Mouse (Mus musculus): ENCODE results near the gene Ercc2. TPM values are rescaled to one million over a fixed set of nuclear protein-coding genes. Genes with fewer than 3 reads are reported as not detected.

The Ercc2 gene
- polyA plus RNA-seq, 1 experiment from 2014 or later, result 18.3 TPM

- H3K9ac ChIP-seq, result peak overlapping the region; percentile 77
- H3K4me3 ChIP-seq (replicated peaks), result peak overlapping the region; percentile 94
- WGBS, result under 1% methylated on average over 37 of the region's 37 CpGs
- H3K9me3 ChIP-seq (replicated peaks), result no peaks in the 10 kb centered on the region
- peak overlapping the region; percentile 68 for H3K4me2 ChIP-seq (replicated peaks)
- no peaks in the 10 kb centered on the region for H3K27me3 ChIP-seq
- no peak overlapping the region for H3K27ac ChIP-seq (replicated peaks)
- H3K36me3 ChIP-seq, result peaks cover 45% of the 10 kb centered on the region
- H3K4me1 ChIP-seq, result peaks cover 16% of the 10 kb centered on the region
- peak; percentile 58 for ATAC-seq (ENCODE audit: insufficient number of reproducible peaks, low FRiP score, low TSS enrichment, low read depth)
Measured at GRCm38 (mm10) chr7:19382166-19382541, 344 bp downstream of the Ercc2 start.

- 64% methylated on average over 9 of the region's 9 CpGs for WGBS
- no peak for ATAC-seq (ENCODE audit: insufficient number of reproducible peaks, low FRiP score, low TSS enrichment, low read depth)
- Histone ChIP-seq H3K4me2 (replicated peaks) (peak overlapping the region; percentile 68; the same call in 1 of the 2 replicates), H3K27me3 (no peaks in the 10 kb centered on the region), H3K9me3 (replicated peaks) (no peaks in the 10 kb centered on the region), H3K4me3 (replicated peaks) (no peak overlapping the region), H3K27ac (replicated peaks) (no peak overlapping the region), H3K36me3 (peaks cover 48% of the 10 kb centered on the region), H3K9ac (no peak overlapping the region), H3K4me1 (peaks cover 16% of the 10 kb centered on the region)
Measured at GRCm38 (mm10) chr7:19383708-19384107, 1.9 kb downstream of the Ercc2 start.

GRCm38 (mm10) chr7:19388699-19389413, 7.0 kb downstream of the Ercc2 start:
- ATAC-seq (ENCODE audit: insufficient number of reproducible peaks, low FRiP score, low TSS enrichment, low read depth), result no peak
- Histone ChIP-seq H3K4me2 (replicated peaks) (no peak overlapping the region), H3K4me3 (replicated peaks) (no peak overlapping the region), H3K9ac (no peak overlapping the region), H3K27ac (replicated peaks) (peak overlapping the region; percentile 28; the same call in 1 of the 2 replicates), H3K9me3 (replicated peaks) (no peaks in the 10 kb centered on the region), H3K4me1 (peaks cover 2% of the 10 kb centered on the region), H3K36me3 (peaks cover 95% of the 10 kb centered on the region), H3K27me3 (no peaks in the 10 kb centered on the region)
- WGBS, result 67% methylated on average over 10 of the region's 10 CpGs

GRCm38 (mm10) chr7:19394484-19394883, 12.7 kb downstream of the Ercc2 start:
- 86% methylated on average over 8 of the region's 8 CpGs for WGBS
- no peak overlapping the region for H3K27ac ChIP-seq (replicated peaks)
- H3K4me1 ChIP-seq, result peaks cover 4% of the 10 kb centered on the region; the same call in 1 of the 2 replicates
- peaks cover 61% of the 10 kb centered on the region for H3K36me3 ChIP-seq
- no peak overlapping the region for H3K4me3 ChIP-seq (replicated peaks)
- no peaks in the 10 kb centered on the region for H3K27me3 ChIP-seq
- no peak overlapping the region for H3K4me2 ChIP-seq (replicated peaks)
- no peak overlapping the region for H3K9ac ChIP-seq
- no peak for ATAC-seq (ENCODE audit: insufficient number of reproducible peaks, low FRiP score, low TSS enrichment, low read depth)
- no peaks in the 10 kb centered on the region for H3K9me3 ChIP-seq (replicated peaks)

GRCm38 (mm10) chr7:19399496-19400280, 17.9 kb downstream of the Ercc2 start:
- Histone ChIP-seq H3K4me1 (peaks cover 22% of the 10 kb centered on the region), H3K27ac (replicated peaks) (peak overlapping the region; percentile 69), H3K4me3 (replicated peaks) (peak overlapping the region; percentile 36), H3K4me2 (replicated peaks) (peak overlapping the region; percentile 47), H3K9ac (peak overlapping the region; percentile 12; the same call in 1 of the 2 replicates), H3K9me3 (replicated peaks) (no peaks in the 10 kb centered on the region), H3K27me3 (peaks cover 25% of the 10 kb centered on the region), H3K36me3 (peaks cover 10% of the 10 kb centered on the region)
- ATAC-seq (ENCODE audit: insufficient number of reproducible peaks, low FRiP score, low TSS enrichment, low read depth), result peak; percentile 66
- 2% methylated on average over 26 of the region's 27 CpGs for WGBS

- Histone ChIP-seq H3K27ac (replicated peaks) (no peak overlapping the region), H3K9ac (no peak overlapping the region), H3K36me3 (no peaks in the 10 kb centered on the region), H3K27me3 (peaks cover 31% of the 10 kb centered on the region), H3K4me3 (replicated peaks) (no peak overlapping the region), H3K4me2 (replicated peaks) (no peak overlapping the region), H3K4me1 (peaks cover 24% of the 10 kb centered on the region), H3K9me3 (replicated peaks) (no peaks in the 10 kb centered on the region)
- ATAC-seq (ENCODE audit: insufficient number of reproducible peaks, low FRiP score, low TSS enrichment, low read depth), result no peak
- 80% methylated on average over 4 of the region's 4 CpGs for WGBS
Measured at GRCm38 (mm10) chr7:19400946-19401345, 19.1 kb downstream of the Ercc2 start.

GRCm38 (mm10) chr7:19402535-19403112, 20.8 kb downstream of the Ercc2 start:
- H3K9me3 ChIP-seq (replicated peaks), result no peaks in the 10 kb centered on the region
- H3K27me3 ChIP-seq, result peaks cover 31% of the 10 kb centered on the region
- no peak overlapping the region for H3K9ac ChIP-seq
- ATAC-seq (ENCODE audit: insufficient number of reproducible peaks, low FRiP score, low TSS enrichment, low read depth), result no peak
- peaks cover 24% of the 10 kb centered on the region for H3K4me1 ChIP-seq
- no peak overlapping the region for H3K27ac ChIP-seq (replicated peaks)
- H3K4me2 ChIP-seq (replicated peaks), result no peak overlapping the region
- no peak overlapping the region for H3K4me3 ChIP-seq (replicated peaks)
- WGBS, result 83% methylated on average over 9 of the region's 9 CpGs
- H3K36me3 ChIP-seq, result no peaks in the 10 kb centered on the region

- Histone ChIP-seq H3K27me3 (peaks cover 31% of the 10 kb centered on the region), H3K9me3 (replicated peaks) (no peaks in the 10 kb centered on the region), H3K4me1 (peaks cover 24% of the 10 kb centered on the region), H3K4me3 (replicated peaks) (peak within 1 kb of the TSS; percentile 53), H3K27ac (replicated peaks) (no peak within 1 kb of the TSS), H3K36me3 (no peaks in the 10 kb centered on the region), H3K9ac (peak within 1 kb of the TSS; percentile 26), H3K4me2 (replicated peaks) (peak within 1 kb of the TSS; percentile 90)
- 1% methylated on average over 62 of the region's 62 CpGs for WGBS
- ATAC-seq (ENCODE audit: insufficient number of reproducible peaks, low FRiP score, low TSS enrichment, low read depth), result peak; percentile 59
Measured at GRCm38 (mm10) chr7:19403731-19404296, 22.0 kb downstream of the Ercc2 start, which contains the start of gene Klc3. TSS of gene Klc3 (minus strand) at chr7:19404104.

GRCm38 (mm10) chr7:19404476-19404875, 22.7 kb downstream of the Ercc2 start, which contains the start of gene Ckm:
TSS of gene Ckm (plus strand) at chr7:19404776.
- no peak for ATAC-seq (ENCODE audit: insufficient number of reproducible peaks, low FRiP score, low TSS enrichment, low read depth)
- Histone ChIP-seq H3K9me3 (replicated peaks) (no peaks in the 10 kb centered on the region), H3K9ac (peak within 1 kb of the TSS; percentile 26), H3K36me3 (no peaks in the 10 kb centered on the region), H3K27ac (replicated peaks) (no peak within 1 kb of the TSS), H3K27me3 (peaks cover 31% of the 10 kb centered on the region), H3K4me1 (peaks cover 20% of the 10 kb centered on the region), H3K4me3 (replicated peaks) (peak within 1 kb of the TSS; percentile 53), H3K4me2 (replicated peaks) (peak within 1 kb of the TSS; percentile 90)
- WGBS, result 50% methylated on average over 7 of the region's 7 CpGs

GRCm38 (mm10) chr7:19405417-19405816, 23.6 kb downstream of the Ercc2 start:
- ATAC-seq (ENCODE audit: insufficient number of reproducible peaks, low FRiP score, low TSS enrichment, low read depth), result no peak
- Histone ChIP-seq H3K4me2 (replicated peaks) (peak overlapping the region; percentile 28; the same call in 1 of the 2 replicates), H3K36me3 (no peaks in the 10 kb centered on the region), H3K27me3 (peaks cover 31% of the 10 kb centered on the region), H3K27ac (replicated peaks) (no peak overlapping the region), H3K9me3 (replicated peaks) (no peaks in the 10 kb centered on the region), H3K9ac (no peak overlapping the region), H3K4me1 (peaks cover 14% of the 10 kb centered on the region), H3K4me3 (replicated peaks) (no peak overlapping the region)
- 3% methylated on average over 19 of the region's 19 CpGs for WGBS

GRCm38 (mm10) chr7:19409753-19410152, 27.9 kb downstream of the Ercc2 start:
- Histone ChIP-seq H3K27ac (replicated peaks) (peak overlapping the region; percentile 28; the same call in 1 of the 2 replicates), H3K9ac (no peak overlapping the region), H3K27me3 (peaks cover 6% of the 10 kb centered on the region), H3K4me2 (replicated peaks) (no peak overlapping the region), H3K4me1 (0 out of 2 replicates have a peak, but pooled peaks cover 5% of the 10 kb centered on the region), H3K36me3 (no peaks in the 10 kb centered on the region), H3K4me3 (replicated peaks) (no peak overlapping the region), H3K9me3 (replicated peaks) (no peaks in the 10 kb centered on the region)
- peak; percentile 60; the same call in 1 of the 2 replicates for ATAC-seq (ENCODE audit: insufficient number of reproducible peaks, low FRiP score, low TSS enrichment, low read depth)
- WGBS, result 29% methylated on average over 6 of the region's 6 CpGs

Data from embryonic facial prominence, embryonic 15.5 days (tissue).